Mouse (Mus musculus): ENCODE results near the gene Pate2.

- TF ChIP-seq CTCF (IDR thresholded peaks at IDR 0.05; ENCODE audit: low read depth) (no peak), EP300 (optimal IDR thresholded peaks at IDR 0.05) (no peak)
Measured at GRCm38 (mm10) chr9:35522241-35522640, 47.8 kb upstream of the Pate2 start.

Data from stomach, postnatal 0 days (tissue).